Mouse (Mus musculus): ENCODE results near the gene Usp49.

- TF ChIP-seq CTCF (IDR thresholded peaks at IDR 0.05; ENCODE audit: insufficient read depth, low read length) (no peak), POLR2A (IDR thresholded peaks at IDR 0.05; ENCODE audit: borderline replicate concordance, extremely low read depth, low read depth, low read length) (no peak)
Measured at GRCm38 (mm10) chr17:47678702-47679101, 48.2 kb downstream of the Usp49 start.
